Mouse (Mus musculus): ENCODE data around the gene Rpa1.

Gene Rpa1

GRCm38 (mm10) chr11:75348199-75348889 is at the start of gene Rpa1, which contains the start of gene Smyd4:
TSS of gene Rpa1 (minus strand) at chr11:75348324.
TSS of gene Smyd4 (plus strand) at chr11:75348433.
- under 1% methylated on average over 56 of the region's 56 CpGs for WGBS

GRCm38 (mm10) chr11:75397452-75397851 is 49.3 kb upstream of the Rpa1 start:
- WGBS = 46% methylated on average over 7 of the region's 7 CpGs

GRCm38 (mm10) chr11:75395611-75396010 is 47.5 kb upstream of the Rpa1 start:
- WGBS = 72% methylated on average over 1 of the region's 1 CpGs

- WGBS = 22% methylated on average over 3 of the region's 3 CpGs
Measured at GRCm38 (mm10) chr11:75383529-75383928, 35.4 kb upstream of the Rpa1 start.

DNA sequence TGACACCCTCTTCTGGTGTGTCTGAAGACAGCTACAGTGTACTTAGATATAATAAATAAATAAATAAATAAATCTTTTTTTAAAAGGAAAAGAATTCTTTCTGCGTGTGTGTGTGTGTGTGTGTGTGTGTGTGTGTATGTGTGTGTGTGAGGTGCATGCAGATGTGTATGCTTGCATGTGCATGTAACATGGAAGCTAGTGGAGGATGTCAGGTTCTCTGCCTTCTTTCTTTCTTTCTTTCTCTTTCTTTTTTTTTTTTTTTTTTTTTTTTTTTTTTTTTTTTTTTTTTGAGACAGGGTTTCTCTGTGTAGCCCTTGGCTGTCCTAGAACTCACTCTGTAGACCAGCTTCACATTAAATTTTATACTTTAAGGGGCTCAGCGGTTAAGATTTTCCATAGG is 30.7 kb upstream of the Rpa1 start:
- 95% methylated on average over 2 of the region's 2 CpGs for WGBS

DNA sequence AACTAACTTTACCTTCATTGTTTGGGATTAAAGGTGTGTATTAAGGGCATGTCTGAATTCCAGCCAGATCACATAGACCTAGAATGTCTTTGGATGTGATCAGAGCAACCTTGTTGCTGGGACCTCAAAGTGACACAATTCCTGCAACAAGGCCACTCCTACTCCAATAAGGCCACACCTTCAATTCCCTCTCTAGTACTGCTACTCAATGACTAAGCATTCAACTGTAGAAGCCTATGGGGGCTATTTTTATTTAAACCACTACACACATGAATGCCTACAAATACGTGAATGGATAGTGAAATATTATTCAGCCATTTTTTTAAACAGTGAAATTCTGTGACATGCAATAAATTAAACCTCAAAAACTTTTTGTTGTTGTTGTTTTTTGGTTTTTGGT is 29.0 kb upstream of the Rpa1 start:
- WGBS = 91% methylated on average over 1 of the region's 1 CpGs

GRCm38 (mm10) chr11:75355475-75355874 is 7.4 kb upstream of the Rpa1 start:
- 72% methylated on average over 1 of the region's 1 CpGs for WGBS

DNA sequence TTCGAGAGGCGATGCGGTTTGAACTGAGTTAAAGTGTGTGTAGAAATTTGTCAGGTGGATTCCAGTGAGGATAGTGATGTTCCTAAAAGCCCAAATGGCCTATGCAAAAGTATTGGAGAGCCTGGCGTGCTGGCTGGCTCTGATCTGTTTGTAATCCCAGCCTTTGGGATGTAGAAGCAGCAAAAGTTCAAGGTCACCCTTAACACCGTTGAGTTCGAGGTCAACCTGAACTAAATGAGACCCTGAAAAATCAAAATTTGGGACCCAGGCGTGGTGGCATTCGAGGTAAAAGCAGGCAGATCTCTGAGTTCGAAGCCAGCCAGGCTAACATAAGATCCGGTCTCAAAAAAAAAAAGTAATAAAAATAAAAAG is 752 bp upstream of the Rpa1 start:
- 48% methylated on average over 10 of the region's 10 CpGs for WGBS

DNA sequence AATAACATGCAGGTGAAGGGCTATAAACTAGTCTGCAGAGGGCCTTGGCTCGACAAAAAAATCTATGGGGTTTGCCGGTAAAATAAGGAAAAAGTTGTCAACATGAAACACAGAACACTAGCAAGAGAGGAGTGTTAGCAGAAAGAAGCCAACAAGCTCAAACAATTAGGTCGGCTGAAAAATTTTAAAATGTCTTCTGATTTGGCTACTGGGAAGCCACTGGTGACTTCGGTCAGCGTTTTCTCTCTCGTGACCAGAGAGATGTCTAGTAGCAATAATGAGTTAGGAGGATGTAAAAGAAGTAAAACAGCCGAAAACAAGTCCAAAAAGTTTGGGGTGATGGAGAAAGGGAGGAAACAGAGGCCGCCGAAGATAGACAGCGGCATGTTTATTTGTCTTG is 528 bp downstream of the Rpa1 start:
- under 1% methylated on average over 10 of the region's 10 CpGs for WGBS

DNA sequence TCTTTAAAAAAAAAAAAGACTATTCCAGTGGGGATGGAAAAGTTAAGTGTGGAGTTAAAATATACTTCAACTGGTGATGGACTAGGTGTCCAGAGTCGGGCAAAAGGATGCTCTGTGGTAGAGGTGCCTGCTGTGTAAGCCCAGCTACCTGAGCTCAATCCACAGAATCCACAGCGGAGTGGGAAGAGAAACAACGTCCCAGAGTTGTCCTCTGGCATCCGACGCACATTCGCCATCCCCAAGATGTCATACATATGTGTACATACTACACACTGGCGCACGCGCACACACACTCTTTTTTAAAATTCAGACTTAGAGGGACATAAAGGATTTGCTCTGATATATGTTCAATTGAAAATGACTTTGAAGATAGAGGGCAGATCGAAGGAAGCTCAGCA is 937 bp downstream of the Rpa1 start:
- 40% methylated on average over 10 of the region's 10 CpGs for WGBS

DNA sequence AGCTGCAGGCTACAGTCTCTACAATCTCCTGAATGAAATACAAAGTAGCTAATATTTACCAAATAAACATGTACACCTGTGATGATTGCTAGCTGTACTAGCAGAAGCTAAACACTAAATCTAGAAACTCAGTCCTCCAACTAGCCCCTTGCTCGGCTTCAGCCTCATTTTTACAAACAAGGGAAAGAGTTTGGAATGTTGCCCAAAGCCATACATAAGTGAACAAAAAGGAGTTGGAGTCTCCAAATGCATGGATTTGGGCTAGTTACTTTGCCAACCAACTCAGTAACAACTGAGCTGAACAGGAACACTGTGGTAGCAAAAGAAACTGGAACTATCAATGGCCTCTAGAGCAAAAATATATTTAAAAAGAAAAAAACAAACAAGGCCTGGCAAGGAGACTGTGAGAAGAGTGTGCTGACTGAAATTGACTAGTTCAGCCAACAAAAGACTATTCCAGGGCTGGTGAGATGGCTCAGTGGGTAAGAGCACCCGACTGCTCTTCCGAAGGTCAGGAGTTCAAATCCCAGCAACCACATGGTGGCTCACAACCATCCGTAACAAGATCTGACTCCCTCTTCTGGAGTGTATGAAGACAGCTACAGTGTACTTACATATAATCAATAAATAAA is 1.5 kb downstream of the Rpa1 start:
- WGBS = 62% methylated on average over 4 of the region's 4 CpGs

DNA sequence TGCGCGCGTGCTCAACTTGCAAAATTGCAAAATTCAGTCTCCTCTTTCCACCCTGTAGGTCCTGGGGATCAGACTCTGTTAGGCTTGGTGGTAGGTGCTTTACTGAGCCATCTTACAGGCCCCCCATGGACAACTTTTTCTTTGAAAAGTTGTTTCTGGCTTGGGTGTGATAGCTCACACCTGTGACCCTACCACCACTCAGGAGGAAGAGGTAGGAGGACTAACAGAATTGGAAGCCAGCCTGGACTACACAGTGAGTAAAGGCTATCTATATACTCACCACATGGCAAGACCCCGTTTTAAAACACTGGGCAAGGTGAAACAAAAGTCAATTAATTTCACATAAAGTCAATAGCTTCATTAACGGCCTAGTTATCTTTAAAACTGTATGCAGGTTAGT is 3.4 kb downstream of the Rpa1 start:
- WGBS = 92% methylated on average over 5 of the region's 5 CpGs

- WGBS = 74% methylated on average over 2 of the region's 2 CpGs
Measured at GRCm38 (mm10) chr11:75344163-75344562, 4.0 kb downstream of the Rpa1 start.

- WGBS = 93% methylated on average over 2 of the region's 2 CpGs
Measured at GRCm38 (mm10) chr11:75343096-75343495, 5.0 kb downstream of the Rpa1 start.

DNA sequence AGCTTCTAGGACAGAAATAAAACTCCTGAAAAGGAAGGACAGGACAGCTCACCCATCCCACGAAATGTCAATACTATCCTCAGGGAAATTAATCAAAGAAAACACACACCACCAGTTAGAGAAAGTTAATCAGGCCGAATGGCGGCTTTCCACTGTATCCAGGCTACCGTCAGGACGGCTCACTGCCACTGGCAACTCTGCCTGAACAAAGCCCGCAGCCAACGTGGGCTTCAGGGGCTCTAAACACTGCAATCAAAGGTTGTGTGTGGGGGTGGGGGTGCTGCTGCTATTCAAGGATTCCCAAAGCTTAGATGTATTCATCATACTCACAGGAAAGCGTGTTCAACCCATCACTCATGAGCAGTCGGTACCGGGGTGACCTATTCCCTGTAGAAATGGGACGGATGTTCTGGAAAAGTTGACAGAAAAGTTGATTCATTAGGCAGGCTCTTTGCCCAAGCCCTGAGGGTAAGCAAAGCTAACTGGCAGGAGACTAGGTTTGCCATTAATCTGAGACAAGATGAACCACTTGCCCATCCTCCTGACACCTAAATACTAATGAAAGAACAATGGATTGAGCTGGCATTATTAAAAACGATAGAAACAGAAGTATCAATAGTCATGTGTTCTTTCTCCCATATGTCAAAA is 7.3 kb downstream of the Rpa1 start:
- 65% methylated on average over 12 of the region's 12 CpGs for WGBS

DNA sequence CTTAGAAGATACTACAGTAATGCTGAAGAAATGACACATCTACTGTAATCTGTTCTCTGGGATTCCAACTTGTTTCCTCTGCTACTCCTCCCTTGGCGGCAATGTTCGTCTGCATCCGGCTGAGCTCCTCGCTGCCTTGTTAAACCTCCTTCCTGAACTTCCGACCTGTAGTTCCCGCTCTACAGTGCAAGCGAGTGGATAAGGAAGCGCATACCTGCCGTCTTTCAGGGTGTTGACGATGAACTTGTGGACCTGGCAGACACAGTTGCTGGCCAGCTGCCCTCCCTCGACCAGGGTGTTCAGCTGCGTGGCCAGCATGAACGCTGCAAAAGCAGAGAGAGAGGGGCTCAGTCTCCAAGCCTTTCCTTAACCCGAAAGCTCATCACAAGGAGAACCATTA is 8.0 kb downstream of the Rpa1 start:
- 77% methylated on average over 14 of the region's 14 CpGs for WGBS

DNA sequence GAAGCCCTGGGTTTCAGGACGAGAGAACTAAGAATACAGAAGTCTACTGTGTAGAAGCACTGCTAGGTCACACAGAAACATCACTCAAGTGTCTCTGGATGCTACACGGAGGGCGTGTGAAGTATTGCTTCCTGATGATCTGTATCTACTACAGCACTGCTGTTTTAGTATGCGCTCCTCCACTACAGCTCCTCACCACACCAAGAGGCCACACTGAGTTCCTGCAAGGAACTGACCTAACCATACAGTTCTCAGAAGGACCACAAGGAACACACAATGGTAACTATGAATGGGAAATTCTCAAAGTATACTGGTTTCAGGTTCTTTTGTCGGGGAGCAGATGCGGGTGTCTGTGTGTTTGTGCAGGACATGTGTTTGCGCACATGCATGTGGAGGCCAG is 10.9 kb downstream of the Rpa1 start:
- 82% methylated on average over 7 of the region's 7 CpGs for WGBS

- WGBS = 42% methylated on average over 8 of the region's 8 CpGs
Measured at GRCm38 (mm10) chr11:75336676-75337075, 11.4 kb downstream of the Rpa1 start.

- 85% methylated on average over 7 of the region's 7 CpGs for WGBS
Measured at GRCm38 (mm10) chr11:75325969-75326311, 22.2 kb downstream of the Rpa1 start.

DNA sequence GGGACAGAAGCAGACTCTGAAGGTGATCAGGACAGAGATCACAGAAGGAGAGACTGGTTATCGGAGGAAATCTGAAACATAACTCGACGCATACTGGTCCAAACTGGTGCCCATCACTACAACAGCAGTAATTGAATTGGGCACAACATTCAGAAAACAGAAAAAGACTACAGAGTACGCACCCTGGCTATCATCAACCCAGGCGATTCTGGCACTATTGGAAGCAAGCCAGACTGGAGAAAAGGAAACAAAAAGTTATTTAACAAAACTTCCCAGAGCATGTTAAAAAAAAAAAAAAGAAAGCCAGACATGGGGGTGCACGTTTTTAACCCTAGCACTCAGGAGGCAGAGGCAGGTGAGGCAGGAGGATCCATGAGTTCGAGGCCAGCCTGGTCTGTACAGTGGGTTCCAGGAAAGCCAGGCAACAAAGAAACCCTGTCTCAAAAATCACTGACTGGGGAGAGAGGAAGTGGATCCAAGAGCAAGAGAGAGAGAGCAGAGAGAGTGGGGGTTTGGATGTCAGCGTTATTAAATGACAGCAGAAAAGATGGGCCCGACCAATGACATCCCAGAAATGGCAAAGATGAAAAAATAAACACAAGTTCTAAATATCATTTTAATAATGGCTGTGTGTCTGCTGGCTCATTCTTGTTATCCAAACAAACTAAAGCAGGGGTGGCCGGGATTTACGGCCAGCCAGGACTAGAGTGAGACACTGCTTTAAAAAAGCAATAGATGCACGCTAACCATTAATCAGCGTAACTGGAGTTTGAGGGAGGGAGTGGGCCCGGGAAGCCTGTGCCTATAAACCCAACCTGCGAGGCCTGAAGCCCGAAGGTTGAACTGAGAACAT is 22.8 kb downstream of the Rpa1 start:
- 68% methylated on average over 16 of the region's 16 CpGs for WGBS

DNA sequence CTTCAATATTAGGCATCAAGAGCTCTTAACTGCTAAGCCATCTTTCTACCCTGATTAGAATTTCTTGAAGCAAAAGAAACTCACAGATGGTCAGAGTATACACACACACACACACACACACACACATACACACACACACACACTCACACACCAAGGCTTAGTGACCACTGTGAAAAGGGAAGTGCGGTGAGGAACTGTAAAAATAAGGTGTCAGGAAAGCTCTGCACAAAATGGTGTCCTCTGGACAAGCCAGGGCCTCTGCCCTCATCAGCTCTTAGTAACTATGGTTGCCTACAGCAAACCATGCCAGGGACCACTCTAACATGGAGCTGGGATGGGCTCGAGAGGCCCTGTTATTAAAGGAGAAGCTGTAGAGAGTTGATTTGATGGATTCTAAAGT is 23.7 kb downstream of the Rpa1 start:
- 91% methylated on average over 2 of the region's 2 CpGs for WGBS

GRCm38 (mm10) chr11:75323326-75323737 is 24.8 kb downstream of the Rpa1 start:
- WGBS = 76% methylated on average over 8 of the region's 8 CpGs

All from cerebral cortex, adult 2 months (tissue).